Mouse (Mus musculus) intestine, embryonic 15.5 days (tissue): ENCODE measurements around the gene Zcwpw1. TPM values are rescaled to one million over a fixed set of nuclear protein-coding genes. Genes with fewer than 3 reads are reported as not detected.
"Not testable (repeated sequence)": the region's sequence is repeated elsewhere in the genome, so short reads cannot be mapped to it uniquely, and the experiment has no call there.

Experiments used
- ATAC-seq: fragments of 200-750 bp; cut with Nextera tagmentation; 2 replicates; pipeline ENCODE4 v1.8.0; 2017; ENCODE audit warnings: moderate TSS enrichment, moderate library complexity
- H3K27ac ChIP-seq: fragments of 300-500 bp; sonication (generic); 2 replicates; pipeline ENCODE4 v1.5.1; 2015; ENCODE audit warnings: mild to moderate bottlenecking, inconsistent platforms
- H3K27me3 ChIP-seq: fragments of 300-500 bp; sonication (generic); replicated peaks from 2 replicates; pipeline ENCODE4 v1.6.1; 2015; ENCODE audit warnings: inconsistent platforms
- H3K36me3 ChIP-seq: fragments of 300-500 bp; sonication (generic); 2 replicates; pipeline ENCODE4 v1.6.1; 2015; ENCODE audit warnings: inconsistent platforms
- H3K4me1 ChIP-seq: fragments of 300-500 bp; sonication (generic); replicated peaks from 2 replicates; pipeline ENCODE4 v1.6.1; 2015; ENCODE audit warnings: inconsistent platforms
- H3K4me2 ChIP-seq: fragments of 300-500 bp; sonication (generic); replicated peaks from 2 replicates; pipeline ENCODE4 v1.6.1; 2015; ENCODE audit warnings: mild to moderate bottlenecking, inconsistent platforms
- H3K4me3 ChIP-seq: fragments of 300-500 bp; sonication (generic); replicated peaks from 2 replicates; pipeline ENCODE4 v1.5.1; 2015; ENCODE audit warnings: inconsistent platforms
- H3K9ac ChIP-seq: fragments of 300-500 bp; sonication (generic); 2 replicates; pipeline ENCODE4 v1.6.1; 2015; ENCODE audit warnings: inconsistent platforms
- H3K9me3 ChIP-seq: fragments of 300-500 bp; sonication (generic); 2 replicates; pipeline ENCODE4 v1.6.1; 2016; ENCODE audit warnings: inconsistent platforms
- WGBS: fragments of 180-500 bp; shearing (Covaris S2); methylation state at CpG from one replicate; pipeline ENCODE4 v1.1.7; 2015; 5-methylcytosine and 5-hydroxymethylcytosine counted together
- polyA plus RNA-seq: library from polyadenylated mRNA; unstranded; fragments of >200 nt; fragmentation: Nextera tagmentation; extraction: Ambion mirVana; gene quantifications from 2 replicates; pipeline ENCODE4 v1.2.1, GENCODE M21; 2015

The Zcwpw1 gene
- polyA plus RNA-seq, 1 experiment from 2014 or later, result 15.6 TPM

GRCm38 (mm10) chr5:137746851-137747325, 40.7 kb upstream of the Zcwpw1 start:
- Histone ChIP-seq H3K4me3 (peak overlapping the region; percentile 66), H3K4me1 (peaks cover 25% of the 10 kb centered on the region), H3K9me3 (no peaks in the 10 kb centered on the region), H3K36me3 (peaks cover 9% of the 10 kb centered on the region), H3K27ac (peak overlapping the region; percentile 96), H3K4me2 (peak overlapping the region; percentile 98), H3K9ac (peak overlapping the region; percentile 83), H3K27me3 (no peaks in the 10 kb centered on the region)
- ATAC-seq, result no peak
- 0% methylated on average over 16 of the region's 16 CpGs for whole genome bisulfite sequencing

- Histone ChIP-seq H3K36me3 (peaks cover 15% of the 10 kb centered on the region), H3K4me2 (peak overlapping the region; percentile 98), H3K4me3 (peak overlapping the region; percentile 66), H3K9me3 (no peaks in the 10 kb centered on the region), H3K27ac (peak overlapping the region; percentile 96), H3K27me3 (no peaks in the 10 kb centered on the region), H3K4me1 (peaks cover 25% of the 10 kb centered on the region), H3K9ac (peak overlapping the region; percentile 83)
- ATAC-seq, result peak; percentile 16; the same call in 1 of the 2 replicates
- 2% methylated on average over 26 of the region's 26 CpGs for WGBS
Measured at GRCm38 (mm10) chr5:137747326-137747961, 40.2 kb upstream of the Zcwpw1 start.

- peak overlapping the region; percentile 58 for H3K27ac ChIP-seq
- no peaks in the 10 kb centered on the region for H3K9me3 ChIP-seq
- peak overlapping the region; percentile 66 for H3K4me3 ChIP-seq
- ATAC-seq, result no peak
- peaks cover 21% of the 10 kb centered on the region for H3K36me3 ChIP-seq
- H3K27me3 ChIP-seq, result no peaks in the 10 kb centered on the region
- H3K4me2 ChIP-seq, result peak overlapping the region; percentile 98
- H3K4me1 ChIP-seq, result peaks cover 30% of the 10 kb centered on the region
- H3K9ac ChIP-seq, result peak overlapping the region; percentile 30
- WGBS, result 25% methylated on average over 5 of the region's 5 CpGs
Measured at GRCm38 (mm10) chr5:137748130-137748770, 39.3 kb upstream of the Zcwpw1 start.

GRCm38 (mm10) chr5:137749196-137749836, 38.3 kb upstream of the Zcwpw1 start:
- Histone ChIP-seq H3K36me3 (peaks cover 24% of the 10 kb centered on the region), H3K4me2 (peak overlapping the region; percentile 98), H3K4me3 (peak overlapping the region; percentile 66; the same call in 1 of the 2 replicates), H3K9ac (no peak overlapping the region), H3K27me3 (no peaks in the 10 kb centered on the region), H3K9me3 (no peaks in the 10 kb centered on the region), H3K27ac (0 out of 2 replicates have a peak overlapping the region, but pooled peaks have one; percentile 58), H3K4me1 (peaks cover 32% of the 10 kb centered on the region)
- 40% methylated on average over 6 of the region's 6 CpGs for WGBS
- no peak for ATAC-seq

GRCm38 (mm10) chr5:137750212-137750611, 37.4 kb upstream of the Zcwpw1 start:
- H3K27ac ChIP-seq, H3K27me3 ChIP-seq, H3K4me3 ChIP-seq, H3K9ac ChIP-seq, H3K4me2 ChIP-seq, ATAC-seq, H3K9me3 ChIP-seq: not testable (repeated sequence)
- Histone ChIP-seq H3K36me3 (peaks cover 25% of the 10 kb centered on the region), H3K4me1 (peaks cover 29% of the 10 kb centered on the region)
- 93% methylated on average over 7 of the region's 8 CpGs for WGBS

GRCm38 (mm10) chr5:137751221-137751887, 36.2 kb upstream of the Zcwpw1 start:
- peaks cover 29% of the 10 kb centered on the region for H3K4me1 ChIP-seq
- H3K9me3 ChIP-seq, result no peaks in the 10 kb centered on the region
- no peak overlapping the region for H3K9ac ChIP-seq
- H3K36me3 ChIP-seq, result peaks cover 34% of the 10 kb centered on the region
- H3K27me3 ChIP-seq, result no peaks in the 10 kb centered on the region
- no peak overlapping the region for H3K4me2 ChIP-seq
- ATAC-seq, result no peak
- no peak overlapping the region for H3K27ac ChIP-seq
- 95% methylated on average over 13 of the region's 13 CpGs for WGBS
- no peak overlapping the region for H3K4me3 ChIP-seq

- H3K4me2 ChIP-seq, result no peak overlapping the region
- no peaks in the 10 kb centered on the region for H3K9me3 ChIP-seq
- no peaks in the 10 kb centered on the region for H3K27me3 ChIP-seq
- peaks cover 36% of the 10 kb centered on the region for H3K36me3 ChIP-seq
- no peak overlapping the region for H3K27ac ChIP-seq
- peaks cover 31% of the 10 kb centered on the region for H3K4me1 ChIP-seq
- ATAC-seq, result no peak
- no peak overlapping the region for H3K9ac ChIP-seq
- WGBS, result 85% methylated on average over 6 of the region's 6 CpGs
- no peak overlapping the region for H3K4me3 ChIP-seq
Measured at GRCm38 (mm10) chr5:137751988-137752387, 35.6 kb upstream of the Zcwpw1 start.

GRCm38 (mm10) chr5:137753111-137753832, 34.3 kb upstream of the Zcwpw1 start:
- Histone ChIP-seq H3K9ac (no peak overlapping the region), H3K4me2 (no peak overlapping the region), H3K9me3 (no peaks in the 10 kb centered on the region), H3K4me3 (no peak overlapping the region), H3K36me3 (peaks cover 43% of the 10 kb centered on the region), H3K4me1 (peaks cover 25% of the 10 kb centered on the region), H3K27ac (no peak overlapping the region), H3K27me3 (no peaks in the 10 kb centered on the region)
- ATAC-seq, result no peak
- WGBS, result 61% methylated on average over 13 of the region's 13 CpGs

GRCm38 (mm10) chr5:137755425-137755824, 32.2 kb upstream of the Zcwpw1 start:
- Histone ChIP-seq H3K4me1 (peaks cover 14% of the 10 kb centered on the region), H3K36me3 (peaks cover 55% of the 10 kb centered on the region), H3K9me3 (no peaks in the 10 kb centered on the region), H3K4me2 (no peak overlapping the region), H3K27ac (no peak overlapping the region), H3K9ac (no peak overlapping the region), H3K27me3 (no peaks in the 10 kb centered on the region), H3K4me3 (no peak overlapping the region)
- 86% methylated on average over 5 of the region's 5 CpGs for WGBS
- ATAC-seq, result no peak

- 79% methylated on average over 3 of the region's 3 CpGs for WGBS
- Histone ChIP-seq H3K27ac (no peak overlapping the region), H3K9me3 (no peaks in the 10 kb centered on the region)
Measured at GRCm38 (mm10) chr5:137756106-137756505, 31.5 kb upstream of the Zcwpw1 start.

GRCm38 (mm10) chr5:137756882-137757661, 30.5 kb upstream of the Zcwpw1 start:
- peak; percentile 57 for ATAC-seq
- H3K9ac ChIP-seq, result no peak overlapping the region
- H3K36me3 ChIP-seq, result peaks cover 44% of the 10 kb centered on the region
- 45% methylated on average over 10 of the region's 10 CpGs for WGBS
- no peak overlapping the region for H3K4me2 ChIP-seq
- peaks cover 14% of the 10 kb centered on the region for H3K4me1 ChIP-seq
- H3K27me3 ChIP-seq, result no peaks in the 10 kb centered on the region
- no peak overlapping the region for H3K27ac ChIP-seq
- H3K9me3 ChIP-seq, result no peaks in the 10 kb centered on the region
- no peak overlapping the region for H3K4me3 ChIP-seq

More at GRCm38 (mm10) chr5:137756106-137756505, 31.5 kb upstream of the Zcwpw1 start:
- Histone ChIP-seq H3K4me3 (no peak overlapping the region), H3K9ac (no peak overlapping the region), H3K4me2 (no peak overlapping the region), H3K4me1 (peaks cover 14% of the 10 kb centered on the region), H3K27me3 (no peaks in the 10 kb centered on the region), H3K36me3 (peaks cover 53% of the 10 kb centered on the region)
- ATAC-seq, result no peak
